Mouse (Mus musculus) embryonic stem cell, embryonic (primary cell): ENCODE data around the gene Adat3.

Source experiments
- CTCF ChIA-PET, 4 experiments: fragments of 300-600 bp in 2 of 4; fragments of 350-600 bp in 2 of 4; sonication (Branson Sonifier 250); formaldehyde crosslinking; loops; one replicate each; lab custom pipeline; 2022; ENCODE audit warnings: inconsistent platforms in 2 of 4; lab: Charles Lee
- POLR2A ChIA-PET, 4 experiments: fragments of 300-600 bp in 2 of 4; fragments of 350-600 bp in 2 of 4; sonication (Branson Sonifier 250); formaldehyde crosslinking; loops; one replicate each; lab custom pipeline; 2022; ENCODE audit warnings: antibody characterized with exemption in 4 of 4, inconsistent platforms in 1 of 4; lab: Charles Lee

Adat3 gene

GRCm38 (mm10) chr10:80602698-80603325, at the start of gene Adat3, which contains the start of gene Scamp4:
TSS of gene Adat3 (plus strand) at chr10:80602880.
TSS of gene Scamp4 (plus strand) at chr10:80602872.
- POLR2A ChIA-PET = interaction anchor here (0.6 to 10.9 kb wide), 46 partner anchors 9 to 752 kb away, joined by 3 to 128 read pairs (median 6); partner anchors contain the start of genes Csnk1g2 (in 3 of the 4), Abhd17a (in 2 of the 4), Klf16 (in 2 of the 4) and Gadd45b (in 1 of the 4)
- CTCF ChIA-PET = interaction anchor here in 3 of 4 experiments (0.6 to 1.9 kb wide), 9 partner anchors 8 to 36 kb away, joined by 3 to 12 read pairs (median 6); partner anchors contain the start of genes Abhd17a (in 1 of the 3), Csnk1g2 (in 1 of the 3) and Klf16 (in 1 of the 3)

DNA sequence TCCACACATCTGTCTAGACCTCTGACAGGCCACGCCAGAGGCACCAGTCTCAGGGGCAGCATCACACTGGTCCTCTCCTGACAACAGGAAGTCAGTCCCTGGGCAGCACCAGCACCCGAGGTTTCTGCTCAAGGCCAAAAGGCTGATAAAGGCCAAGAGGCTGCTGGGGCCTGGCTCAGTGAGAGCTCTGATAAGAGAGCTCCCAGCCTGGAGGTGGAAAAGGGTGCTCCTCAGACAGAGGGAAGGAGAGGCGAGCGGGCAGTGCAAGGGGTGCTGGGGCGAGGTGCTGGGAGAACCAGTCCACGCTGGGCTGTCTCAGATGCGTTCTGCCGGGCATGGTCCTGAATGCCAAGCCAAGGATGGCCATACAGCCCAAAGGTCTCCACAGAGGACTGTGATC, 49.1 kb upstream of the Adat3 start:
- CTCF ChIA-PET = interaction anchor here in 2 of 4 experiments (1.0 to 1.6 kb wide), 5 partner anchors 8 to 177 kb away, joined by 3 to 4 read pairs (median 3); partner anchors contain the start of gene Atp8b3 (in 2 of the 2)
- POLR2A ChIA-PET = interaction anchor here in 2 of 4 experiments (0.7 to 4.9 kb wide), 6 partner anchors 8 to 123 kb away, joined by 3 to 23 read pairs (median 3); partner anchors contain the start of genes Csnk1g2 (in 1 of the 2) and Rexo1 (in 1 of the 2)

DNA sequence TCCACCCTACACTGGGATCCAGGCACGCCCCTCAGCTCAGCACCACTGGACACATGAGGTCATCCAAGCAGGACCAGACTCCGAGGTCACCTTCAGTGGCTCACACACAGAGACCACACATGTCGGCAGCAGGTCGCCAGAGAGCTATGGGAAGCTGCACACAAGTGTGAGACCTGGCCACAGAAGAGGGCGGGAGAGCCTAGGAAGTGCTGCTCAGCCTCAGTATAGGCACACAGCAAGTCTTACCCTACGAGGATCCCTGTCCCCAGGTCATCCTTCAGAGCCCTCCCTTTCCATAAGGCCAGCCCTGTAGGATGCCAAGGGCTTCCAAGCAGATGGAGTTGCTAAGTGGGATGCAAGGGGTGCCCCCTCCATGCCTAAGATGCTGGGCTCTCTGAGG, 48.7 kb upstream of the Adat3 start:
- POLR2A ChIA-PET = interaction anchor here in 2 of 4 experiments (0.7 to 4.9 kb wide), 9 partner anchors 7 to 122 kb away, joined by 3 to 23 read pairs (median 4); partner anchors contain the start of genes Atp8b3 (in 1 of the 2) and Rexo1 (in 1 of the 2)
- CTCF ChIA-PET = interaction anchor here in 3 of 4 experiments (0.6 to 1.6 kb wide), 9 partner anchors 8 to 178 kb away, joined by 3 to 6 read pairs (median 4); partner anchors contain the start of gene Atp8b3 (in 2 of the 3)

GRCm38 (mm10) chr10:80557346-80557965, 45.2 kb upstream of the Adat3 start:
- CTCF ChIA-PET = interaction anchor here (0.5 to 3.3 kb wide), 88 partner anchors 9 to 703 kb away, joined by 3 to 29 read pairs (median 4); partner anchors contain the start of genes Atp8b3 (in 4 of the 4), Abhd17a (in 1 of the 4), Adamtsl5 (in 1 of the 4) and Apc2 (in 1 of the 4)
- POLR2A ChIA-PET = interaction anchor here in 3 of 4 experiments (0.5 to 2.4 kb wide), 30 partner anchors 9 to 352 kb away, joined by 3 to 18 read pairs (median 5); partner anchors contain the start of genes Atp8b3 (in 2 of the 3), Ap3d1 (in 1 of the 3), Csnk1g2 (in 1 of the 3) and Pcsk4 (in 1 of the 3)

GRCm38 (mm10) chr10:80559431-80559830, 43.2 kb upstream of the Adat3 start:
- CTCF ChIA-PET = no interaction called here
- POLR2A ChIA-PET = interaction anchor here in 1 of 4 experiments (0.7 to 1.5 kb wide), 2 partner anchors 9 to 10 kb away, joined by 3 read pairs; no protein-coding TSS in a partner anchor

- ChIA-PET POLR2A (interaction anchor here (0.6 to 2.9 kb wide), 91 partner anchors 8 to 581 kb away, joined by 3 to 77 read pairs (median 5); partner anchors contain the start of genes Abhd17a (in 2 of the 4), Atp8b3 (in 2 of the 4), Csnk1g2 (in 2 of the 4) and Mbd3 (in 2 of the 4)), CTCF (interaction anchor here (0.5 to 3.0 kb wide), 37 partner anchors 9 to 664 kb away, joined by 3 to 34 read pairs (median 6); partner anchors contain the start of genes Klf16 (in 3 of the 4), Atp8b3 (in 2 of the 4), Abhd17a (in 1 of the 4) and Ap3d1 (in 1 of the 4))
These were observed 42.1 kb upstream of the Adat3 start for GRCm38 (mm10) chr10:80560621-80561020.

GRCm38 (mm10) chr10:80561116-80561944, 41.4 kb upstream of the Adat3 start, which contains the start of gene Rexo1:
TSS of gene Rexo1 (minus strand) at chr10:80561560.
- POLR2A ChIA-PET = interaction anchor here (0.6 to 2.9 kb wide), 150 partner anchors 8 to 993 kb away, joined by 3 to 77 read pairs (median 4); partner anchors contain the start of genes Atp8b3 (in 4 of the 4), Abhd17a (in 3 of the 4), Csnk1g2 (in 3 of the 4) and Klf16 (in 3 of the 4)
- CTCF ChIA-PET = interaction anchor here (0.5 to 3.0 kb wide), 80 partner anchors 8 to 801 kb away, joined by 3 to 34 read pairs (median 4); partner anchors contain the start of genes Atp8b3 (in 4 of the 4), Klf16 (in 3 of the 4), Ap3d1 (in 2 of the 4) and Csnk1g2 (in 2 of the 4)

DNA sequence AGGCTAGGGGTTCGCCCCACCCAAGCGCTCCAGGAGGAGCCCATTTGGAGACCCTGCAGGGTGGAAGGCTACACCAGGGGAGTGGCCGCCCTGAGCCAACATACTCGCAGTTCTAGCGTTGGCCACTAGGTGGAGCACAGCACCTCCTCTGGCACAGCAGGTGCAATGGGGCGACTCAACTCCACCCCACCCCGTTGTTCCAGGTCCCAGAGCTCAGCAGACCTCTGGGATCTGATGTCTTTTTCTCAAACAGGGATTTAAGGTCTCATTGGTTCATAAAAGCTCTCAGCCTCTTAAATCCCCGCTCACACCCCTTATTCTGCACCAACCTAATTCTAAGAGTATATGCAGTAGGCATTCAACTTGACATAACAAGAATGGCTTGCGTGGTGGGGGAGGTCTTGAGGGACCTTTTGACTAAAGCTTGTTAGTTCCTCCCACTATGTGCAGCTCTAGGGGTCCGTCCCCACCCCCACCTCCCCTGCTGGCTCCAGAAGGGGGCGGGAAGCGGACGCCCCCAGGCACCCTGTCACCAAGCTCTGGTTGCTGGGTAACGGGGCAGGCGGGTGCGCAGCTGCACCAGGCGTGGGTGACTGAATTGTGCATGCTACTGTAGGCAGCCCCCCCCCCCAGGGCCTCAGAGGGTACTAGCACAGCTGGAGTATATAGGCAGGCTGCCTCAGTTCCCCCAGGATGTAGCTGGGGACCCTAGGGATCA, 36.1 kb upstream of the Adat3 start:
- ChIA-PET POLR2A (interaction anchor here in 3 of 4 experiments (0.6 to 5.4 kb wide), 43 partner anchors 9 to 812 kb away, joined by 3 to 45 read pairs (median 5); partner anchors contain the start of genes Klf16 (in 2 of the 3), Abhd17a (in 1 of the 3), Adat3 (in 1 of the 3) and Ap3d1 (in 1 of the 3)), CTCF (interaction anchor here (0.6 to 3.0 kb wide), 48 partner anchors 8 to 760 kb away, joined by 3 to 28 read pairs (median 4); partner anchors contain the start of genes Atp8b3 (in 2 of the 4), Abhd17a (in 1 of the 4), Adamtsl5 (in 1 of the 4) and Ap3d1 (in 1 of the 4))

GRCm38 (mm10) chr10:80568876-80569275, 33.8 kb upstream of the Adat3 start:
- POLR2A ChIA-PET = interaction anchor here in 3 of 4 experiments (0.5 to 7.7 kb wide), 37 partner anchors 7 to 1030 kb away, joined by 3 to 129 read pairs (median 7); partner anchors contain the start of genes Rexo1 (in 3 of the 3), Klf16 (in 2 of the 3), Mknk2 (in 2 of the 3) and Abhd17a (in 1 of the 3)
- CTCF ChIA-PET = interaction anchor here in 3 of 4 experiments (0.5 to 3.4 kb wide), 12 partner anchors 7 to 237 kb away, joined by 3 to 17 read pairs (median 4); partner anchors contain the start of genes Atp8b3 (in 1 of the 3) and Rexo1 (in 1 of the 3)

DNA sequence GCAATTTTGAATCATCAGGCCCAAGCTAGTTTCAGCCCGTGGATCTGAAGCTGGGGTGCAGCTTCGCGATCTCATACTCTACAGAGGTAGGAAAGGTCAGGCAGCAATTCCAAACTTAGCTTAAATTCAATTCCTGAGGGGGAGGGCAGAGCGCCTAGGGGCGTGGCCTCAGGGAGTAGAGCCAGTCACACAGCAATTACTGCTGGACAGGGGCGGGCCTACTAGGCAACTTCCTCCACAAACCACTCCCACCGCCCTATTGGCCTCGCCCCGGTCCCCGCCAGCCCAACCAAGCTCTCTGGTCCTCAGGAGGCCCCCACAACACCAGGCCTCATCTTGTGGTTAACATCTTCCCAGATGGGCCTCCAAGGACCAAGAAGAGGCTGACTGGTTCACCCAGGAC, 33.0 kb upstream of the Adat3 start:
- ChIA-PET CTCF (interaction anchor here (0.5 to 3.4 kb wide), 31 partner anchors 8 to 360 kb away, joined by 3 to 17 read pairs (median 4); partner anchors contain the start of genes Atp8b3 (in 2 of the 4), Rexo1 (in 2 of the 4), Abhd17a (in 1 of the 4) and Gadd45b (in 1 of the 4)), POLR2A (interaction anchor here in 3 of 4 experiments (0.6 to 7.7 kb wide), 73 partner anchors 7 to 622 kb away, joined by 3 to 129 read pairs (median 4); partner anchors contain the start of genes Gadd45b (in 3 of the 3), Rexo1 (in 3 of the 3), Abhd17a (in 2 of the 3) and Ap3d1 (in 2 of the 3))

GRCm38 (mm10) chr10:80570419-80570818, 32.3 kb upstream of the Adat3 start:
- ChIA-PET POLR2A (interaction anchor here in 3 of 4 experiments (0.6 to 7.7 kb wide), 39 partner anchors 8 to 848 kb away, joined by 3 to 129 read pairs (median 6); partner anchors contain the start of genes Gadd45b (in 3 of the 3), Abhd17a (in 2 of the 3), Mknk2 (in 2 of the 3) and Rexo1 (in 2 of the 3)), CTCF (interaction anchor here in 2 of 4 experiments (0.5 to 3.4 kb wide), 18 partner anchors 8 to 273 kb away, joined by 3 to 17 read pairs (median 4); partner anchors contain the start of gene Rexo1 (in 2 of the 2))

DNA sequence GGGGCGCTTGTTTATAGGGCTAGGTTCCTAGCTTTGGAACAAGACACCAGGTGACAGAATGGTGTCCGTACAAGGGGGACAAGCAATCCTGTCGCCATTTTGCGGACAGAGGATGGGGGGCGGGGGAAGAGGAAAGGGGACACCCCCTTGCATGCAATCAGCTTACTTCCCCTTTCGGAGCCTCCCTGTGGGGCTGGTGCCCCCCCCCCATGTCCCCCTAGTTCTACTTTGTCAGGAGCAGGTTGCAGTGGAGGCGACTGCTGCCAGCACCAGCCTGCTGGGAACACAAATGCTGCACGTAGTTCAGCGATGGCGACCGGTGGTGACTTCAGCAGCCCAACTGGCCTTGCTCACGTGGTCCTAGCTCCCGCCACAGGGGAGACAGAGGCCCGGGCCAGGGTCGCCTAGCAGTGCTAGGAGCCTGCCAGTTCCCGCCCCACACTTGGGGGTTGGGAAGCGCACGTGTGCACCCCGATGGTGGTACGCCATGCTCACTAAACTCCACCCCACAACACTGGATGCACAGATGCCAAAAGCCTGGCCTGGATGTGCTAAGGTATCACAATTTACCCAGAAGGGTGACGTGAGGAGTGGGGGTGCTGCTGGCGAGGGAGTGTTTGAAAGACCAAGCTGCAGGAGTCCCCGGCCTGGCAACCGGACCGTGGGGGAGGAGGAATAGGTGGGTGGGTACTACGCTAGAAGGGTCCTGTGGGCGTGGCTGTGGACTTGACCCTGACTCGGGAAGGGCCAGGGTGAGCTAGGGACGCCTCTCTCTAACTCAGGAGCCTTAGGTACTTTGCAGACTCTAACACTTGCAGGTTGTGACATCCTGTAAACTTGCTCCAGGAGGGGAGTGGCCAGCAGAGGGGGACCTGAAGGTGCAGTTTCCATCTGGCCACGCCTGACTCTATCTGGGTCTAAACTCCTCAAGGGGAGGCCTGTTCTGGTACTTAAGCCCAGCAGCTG, 31.5 kb upstream of the Adat3 start:
- POLR2A ChIA-PET = interaction anchor here in 3 of 4 experiments (0.6 to 7.7 kb wide), 25 partner anchors 8 to 456 kb away, joined by 3 to 129 read pairs (median 5); partner anchors contain the start of genes Rexo1 (in 3 of the 3), Abhd17a (in 2 of the 3), Mknk2 (in 2 of the 3) and Ap3d1 (in 1 of the 3)
- CTCF ChIA-PET = interaction anchor here (0.5 to 3.4 kb wide), 11 partner anchors 9 to 273 kb away, joined by 3 to 17 read pairs (median 3); partner anchors contain the start of genes Rexo1 (in 3 of the 4) and Atp8b3 (in 1 of the 4)

DNA sequence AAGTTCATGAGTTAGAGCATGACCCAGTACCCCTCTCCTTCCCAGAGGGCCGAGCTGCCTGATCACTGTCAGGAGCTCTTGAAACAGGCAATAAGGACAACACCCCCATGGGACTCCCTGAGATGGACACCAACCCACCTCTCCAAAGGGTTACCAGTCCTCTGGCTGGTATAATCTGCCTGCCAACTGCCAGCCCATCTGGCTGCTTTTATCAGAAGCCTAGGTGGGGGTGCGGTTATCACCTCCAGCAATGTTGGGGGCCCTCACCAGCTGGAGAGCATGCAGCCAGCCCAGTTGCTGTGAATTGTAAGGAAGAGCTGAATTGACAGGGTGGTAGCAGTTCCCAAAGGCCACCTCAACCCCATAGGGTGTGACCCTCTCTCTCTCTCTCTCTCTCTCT, 30.2 kb upstream of the Adat3 start:
- CTCF ChIA-PET = no interaction called here
- POLR2A ChIA-PET = interaction anchor here in 3 of 4 experiments (0.7 to 7.7 kb wide), 10 partner anchors 11 to 893 kb away, joined by 3 to 129 read pairs (median 5); partner anchors contain the start of genes Mknk2 (in 2 of the 3), Rexo1 (in 2 of the 3) and Abhd17a (in 1 of the 3)
